Mouse (Mus musculus) naive thymus-derived CD4-positive, alpha-beta T cell, adult 2 months (primary cell): Measurements from ENCODE around the gene Map6.
A peak's percentile ranks its signal among the peaks of the same experiment; 100 is the strongest.

Experiments
- DNase-seq: peaks from one replicate; pipeline ENCODE4 v3.0.0-alpha.2; 2011; ENCODE audit warnings: low read depth

Gene Map6

DNA sequence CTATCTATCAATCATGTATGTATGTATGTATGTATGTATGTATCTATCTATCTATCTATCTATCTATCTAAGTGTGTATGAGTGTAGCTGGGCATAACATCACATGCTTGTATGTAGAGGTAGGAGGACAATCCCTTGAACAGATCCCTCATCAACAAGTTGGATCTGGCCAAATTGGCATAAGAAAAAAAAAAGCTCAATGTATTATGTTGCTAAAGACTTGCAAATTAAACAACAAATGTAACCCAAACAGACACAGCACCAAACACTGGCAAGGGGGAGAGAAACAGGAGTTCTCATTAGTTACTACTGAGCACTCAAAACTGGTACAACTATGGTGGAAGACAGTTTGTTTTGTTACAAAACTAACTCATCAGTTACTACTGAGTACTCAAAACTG is 2.6 kb upstream of the Map6 start:
- no peak for DNase-seq

DNA sequence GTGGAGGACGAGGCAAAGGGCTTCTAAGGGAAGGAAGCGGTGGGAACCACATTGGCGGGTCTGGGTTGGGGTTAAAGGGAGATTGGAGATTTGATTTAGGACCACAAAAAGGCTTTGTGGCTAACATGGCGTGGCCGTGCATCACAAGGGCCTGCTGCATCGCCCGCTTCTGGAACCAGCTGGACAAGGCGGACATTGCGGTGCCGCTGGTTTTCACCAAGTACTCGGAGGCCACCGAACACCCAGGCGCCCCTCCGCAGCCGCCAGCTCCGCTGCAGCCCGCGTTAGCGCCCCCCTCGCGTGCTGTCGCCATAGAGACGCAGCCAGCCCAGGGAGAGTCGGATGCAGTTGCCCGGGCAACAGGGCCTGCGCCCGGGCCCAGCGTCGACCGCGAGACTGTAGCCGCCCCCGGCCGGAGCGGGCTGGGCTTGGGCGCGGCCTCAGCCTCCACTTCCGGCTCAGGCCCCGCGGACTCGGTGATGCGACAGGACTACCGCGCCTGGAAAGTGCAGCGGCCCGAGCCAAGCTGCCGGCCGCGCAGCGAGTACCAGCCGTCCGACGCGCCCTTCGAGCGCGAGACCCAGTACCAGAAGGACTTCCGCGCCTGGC is 754 bp downstream of the Map6 start:
- peak; percentile 20 for DNase-seq

DNA sequence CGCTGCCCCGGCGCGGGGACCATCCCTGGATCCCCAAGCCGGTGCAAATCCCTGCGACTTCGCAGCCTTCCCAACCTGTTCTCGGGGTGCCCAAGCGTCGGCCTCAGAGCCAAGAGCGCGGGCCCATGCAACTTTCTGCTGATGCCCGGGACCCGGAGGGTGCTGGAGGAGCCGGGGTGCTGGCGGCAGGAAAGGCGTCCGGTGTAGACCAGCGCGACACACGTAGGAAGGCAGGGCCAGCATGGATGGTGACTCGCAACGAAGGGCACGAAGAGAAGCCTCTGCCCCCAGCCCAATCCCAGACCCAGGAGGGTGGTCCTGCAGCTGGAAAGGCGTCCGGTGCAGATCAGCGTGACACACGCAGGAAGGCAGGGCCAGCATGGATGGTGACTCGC is 1.3 kb downstream of the Map6 start:
- peak; percentile 16 for DNase-seq

DNA sequence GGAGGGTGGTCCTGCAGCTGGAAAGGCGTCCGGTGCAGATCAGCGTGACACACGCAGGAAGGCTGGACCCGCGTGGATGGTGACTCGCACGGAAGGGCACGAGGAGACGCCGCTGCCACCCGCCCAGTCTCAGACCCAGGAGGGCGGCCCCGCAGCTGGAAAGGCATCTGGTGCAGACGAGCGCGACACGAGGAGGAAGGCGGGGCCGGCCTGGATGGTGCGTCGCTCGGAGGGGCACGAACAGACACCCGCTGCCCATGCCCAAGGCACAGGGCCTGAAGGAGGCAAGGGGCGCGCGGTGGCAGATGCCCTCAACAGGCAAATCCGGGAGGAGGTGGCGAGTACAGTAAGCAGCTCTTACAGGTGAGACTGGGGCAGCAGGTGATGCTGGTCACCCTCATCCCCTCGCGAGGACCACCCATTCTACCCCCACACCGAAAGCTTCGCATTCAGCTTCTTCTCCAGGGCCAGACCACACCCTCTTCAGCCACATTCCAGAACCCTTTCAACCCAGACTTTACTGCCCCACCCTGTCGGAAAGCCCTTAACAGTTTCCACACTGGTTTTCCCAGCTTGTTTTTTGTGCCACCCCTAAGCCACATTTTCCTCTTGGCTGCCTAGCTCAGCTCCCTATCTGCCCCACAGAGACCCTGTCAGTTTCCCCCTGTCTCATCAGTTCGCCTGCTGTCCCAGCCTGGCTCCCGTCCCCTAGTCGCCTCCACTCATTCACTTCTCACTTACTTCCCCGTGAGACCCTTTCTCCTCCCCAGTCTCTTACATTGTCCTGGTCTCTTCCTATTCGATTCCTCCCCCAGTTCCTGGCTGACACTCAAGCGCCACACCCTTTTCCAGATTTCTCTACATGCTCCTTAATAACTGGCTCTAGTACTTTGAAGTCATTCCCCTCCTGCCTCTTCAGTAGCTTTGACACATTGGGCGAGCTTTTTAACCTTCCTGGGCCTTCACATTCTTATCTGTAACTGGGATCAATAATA is 2.0 kb downstream of the Map6 start:
- no peak for DNase-seq

DNA sequence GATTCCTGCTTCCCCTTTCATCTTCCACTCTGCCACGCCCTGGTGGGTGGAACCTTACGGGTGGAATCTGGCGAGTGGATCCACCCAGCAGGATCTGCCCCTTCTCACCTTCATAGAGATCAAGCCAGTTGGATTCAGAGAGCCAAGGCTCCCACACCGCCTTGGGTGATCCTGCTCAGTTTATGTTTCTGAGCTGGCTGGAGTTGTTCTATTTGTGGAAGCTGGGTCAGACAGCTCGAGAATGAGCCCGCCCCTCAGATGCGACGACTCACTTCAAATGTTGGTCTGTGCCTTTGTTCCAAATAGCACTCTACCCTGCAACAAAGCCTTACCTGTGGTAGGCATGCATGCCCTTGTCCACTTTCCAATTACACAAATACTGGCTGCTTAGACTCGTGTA is 4.4 kb downstream of the Map6 start:
- DNase-seq = no peak

DNA sequence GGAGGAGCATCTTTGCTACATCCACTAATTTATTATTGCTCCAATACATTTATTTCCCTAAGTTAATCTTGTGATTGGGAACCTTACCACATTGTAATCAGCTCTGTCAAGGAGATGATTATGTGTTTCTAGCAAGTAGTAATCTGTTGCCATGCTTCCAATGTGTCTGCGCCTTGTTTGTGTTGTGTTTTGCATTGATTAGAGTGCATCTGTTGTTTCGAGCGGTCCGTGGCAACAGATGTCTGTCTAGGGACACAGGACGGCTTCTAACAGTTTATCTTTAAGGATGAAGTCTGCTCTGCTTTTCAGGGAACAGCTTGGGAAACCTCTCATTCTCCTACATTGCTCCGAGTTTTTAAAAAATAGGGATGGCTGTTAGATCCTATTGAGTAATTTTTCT is 7.9 kb downstream of the Map6 start:
- no peak for DNase-seq

DNA sequence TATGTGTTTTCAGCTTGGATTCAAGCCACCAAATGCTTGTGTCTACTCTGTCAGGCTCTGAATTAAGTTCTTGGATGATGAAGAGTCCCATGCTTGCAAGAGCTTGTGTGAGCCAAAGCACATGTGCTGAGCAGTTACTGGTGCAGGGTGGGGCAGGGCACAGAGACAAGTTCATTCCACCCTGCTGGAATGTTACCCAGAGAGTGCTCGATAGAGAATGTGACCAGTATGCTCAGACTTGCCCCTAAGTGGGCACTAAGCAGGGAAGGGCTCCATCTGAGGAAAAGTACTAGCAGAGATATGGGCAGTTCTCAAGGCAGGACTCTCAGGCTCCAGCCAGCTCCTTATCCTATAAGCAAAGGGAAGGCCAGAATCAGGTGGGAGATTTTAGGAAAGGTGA is 9.4 kb downstream of the Map6 start:
- DNase-seq = no peak

DNA sequence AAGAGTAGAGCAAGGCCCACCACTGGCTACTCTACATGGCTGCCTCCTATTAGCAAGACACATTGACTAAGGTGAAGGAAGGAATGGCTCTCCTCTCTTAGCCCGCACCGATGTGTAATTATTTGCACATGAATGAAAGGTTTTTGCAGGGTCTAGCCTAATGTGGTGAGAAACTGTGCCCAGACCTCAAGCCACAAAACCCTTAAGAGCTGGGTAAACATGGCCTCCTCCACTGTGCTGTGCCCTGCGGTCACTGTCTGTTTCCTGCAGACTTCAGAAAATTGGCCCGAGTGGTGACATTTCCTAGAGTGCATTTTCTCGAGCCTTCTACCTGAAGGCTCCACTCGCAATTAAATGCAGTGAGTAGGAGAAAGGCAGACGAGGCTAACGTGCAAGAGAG is 11.1 kb downstream of the Map6 start:
- no peak for DNase-seq

DNA sequence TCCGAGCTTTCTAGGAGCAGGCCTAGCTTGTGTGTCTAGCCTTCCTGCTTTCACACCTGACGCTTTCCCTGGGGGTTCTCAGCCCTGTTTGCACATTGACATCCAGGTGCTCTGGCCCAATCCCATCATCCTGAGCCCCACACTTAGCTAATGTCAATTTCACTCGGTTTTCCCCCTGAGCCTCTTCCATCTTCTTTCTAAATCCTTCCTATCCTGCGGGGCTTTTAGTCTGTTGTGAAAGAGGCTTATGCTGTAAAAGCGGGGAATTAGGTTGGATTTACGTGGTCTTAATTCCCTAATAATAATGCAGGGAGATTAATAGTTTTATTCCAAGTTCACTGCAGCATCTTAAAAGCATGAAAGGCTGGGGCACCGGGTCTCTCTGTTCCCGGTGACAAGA is 12.3 kb downstream of the Map6 start:
- no peak for DNase-seq

DNA sequence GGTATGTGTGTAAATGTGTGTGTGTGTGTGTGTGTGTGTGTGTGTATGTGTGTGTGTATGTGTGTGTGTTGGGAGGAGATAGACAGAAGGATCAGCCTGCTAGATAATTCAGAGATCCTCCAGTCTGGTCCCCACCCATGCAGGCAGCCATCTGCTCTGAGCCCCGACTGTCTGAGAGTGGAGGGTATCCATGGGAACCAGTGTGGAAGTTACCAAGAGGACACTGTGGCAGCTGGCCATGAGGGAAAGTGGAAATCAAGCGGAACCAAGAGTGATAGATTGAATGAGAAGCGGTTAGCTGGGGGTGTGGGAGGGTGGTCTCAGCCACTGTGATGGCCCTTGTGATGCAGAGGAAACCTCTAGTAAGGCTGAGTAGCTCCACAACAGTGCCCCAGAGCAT is 20.0 kb downstream of the Map6 start:
- DNase-seq = no peak

DNA sequence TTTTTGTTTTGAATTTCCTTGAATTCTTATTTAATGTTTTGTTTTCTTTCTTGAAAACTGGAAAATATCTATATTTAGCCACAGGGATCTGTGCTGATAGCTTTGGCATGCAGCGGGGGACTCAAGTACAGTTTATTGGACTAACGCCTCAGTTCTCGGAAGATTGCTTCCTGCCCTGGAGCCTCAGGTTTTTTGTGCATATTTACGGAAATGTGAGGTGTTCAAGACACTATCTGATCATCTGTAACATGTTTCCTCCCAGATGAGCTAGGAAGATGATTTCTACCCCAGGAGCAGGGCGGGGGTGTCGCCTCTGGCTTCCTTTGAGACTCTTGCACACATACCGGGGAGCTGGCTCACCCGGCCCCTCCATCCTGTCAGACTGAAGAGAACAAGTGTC is 22.8 kb downstream of the Map6 start:
- DNase-seq = peak; percentile 41

DNA sequence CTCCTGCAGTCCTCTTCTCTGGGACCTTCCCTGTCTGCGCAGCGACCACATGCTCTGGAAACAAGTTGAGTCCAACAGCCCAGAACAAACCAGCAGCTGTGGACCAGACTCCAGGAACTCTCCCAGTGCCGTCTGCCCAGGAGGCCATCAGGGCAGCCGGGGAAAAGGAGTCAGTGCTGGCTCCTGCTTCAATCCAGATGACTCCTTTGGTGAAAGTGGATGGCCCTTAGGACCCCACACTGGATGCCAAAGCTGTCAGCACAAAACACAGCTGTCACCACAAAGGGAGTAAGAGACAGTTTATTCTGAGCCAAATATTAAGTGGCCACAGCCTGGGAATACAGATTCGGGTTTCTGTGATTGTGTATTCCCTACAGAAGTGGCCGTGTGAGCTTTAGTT is 23.7 kb downstream of the Map6 start:
- DNase-seq = no peak

DNA sequence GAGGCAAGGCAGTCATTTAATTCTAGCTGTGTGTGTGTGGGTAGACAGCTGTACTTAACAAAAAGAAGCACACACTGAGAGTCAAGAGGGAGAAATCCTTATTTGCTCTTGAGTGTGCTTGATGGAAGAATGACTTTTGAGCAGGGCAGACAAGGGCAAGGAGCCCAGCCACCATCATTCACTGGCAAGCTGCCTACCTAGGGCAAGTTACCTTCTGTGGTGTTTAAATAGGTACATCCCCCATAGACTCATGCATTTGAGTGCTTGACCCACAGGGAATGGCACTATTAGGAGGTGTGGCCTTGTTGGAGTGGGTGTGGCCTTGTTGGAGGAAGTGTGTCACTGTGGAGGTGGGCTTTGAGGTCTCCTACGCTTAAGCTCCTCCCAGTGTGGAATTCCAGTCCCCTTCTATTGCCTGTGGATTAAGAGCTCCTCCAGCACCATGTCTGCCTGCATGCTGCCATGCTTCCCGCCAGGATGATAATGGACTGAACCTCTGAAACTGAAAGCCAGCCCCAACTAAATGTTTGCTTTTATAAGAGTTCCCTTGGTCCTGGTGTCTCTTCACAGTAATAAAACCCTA is 27.0 kb downstream of the Map6 start:
- DNase-seq = no peak

DNA sequence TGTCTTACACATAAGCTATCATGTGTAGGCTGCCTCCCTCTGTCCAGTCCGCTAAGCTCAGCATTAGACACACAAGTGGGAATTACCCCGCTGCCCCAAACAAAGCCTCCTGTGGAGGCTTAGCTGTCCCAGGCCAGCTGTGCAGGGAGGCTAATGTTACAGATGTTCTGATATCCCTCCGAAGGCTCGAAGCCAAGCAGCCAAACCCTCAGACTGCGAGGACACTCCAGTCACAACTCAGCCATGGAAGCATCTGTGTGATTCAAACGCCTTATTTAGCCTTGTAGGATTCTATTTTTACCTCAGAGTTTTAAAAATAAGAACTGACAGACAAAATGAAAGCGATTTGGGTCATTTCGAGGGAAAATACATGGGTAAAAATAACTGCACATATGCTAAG is 27.9 kb downstream of the Map6 start:
- DNase-seq = no peak

DNA sequence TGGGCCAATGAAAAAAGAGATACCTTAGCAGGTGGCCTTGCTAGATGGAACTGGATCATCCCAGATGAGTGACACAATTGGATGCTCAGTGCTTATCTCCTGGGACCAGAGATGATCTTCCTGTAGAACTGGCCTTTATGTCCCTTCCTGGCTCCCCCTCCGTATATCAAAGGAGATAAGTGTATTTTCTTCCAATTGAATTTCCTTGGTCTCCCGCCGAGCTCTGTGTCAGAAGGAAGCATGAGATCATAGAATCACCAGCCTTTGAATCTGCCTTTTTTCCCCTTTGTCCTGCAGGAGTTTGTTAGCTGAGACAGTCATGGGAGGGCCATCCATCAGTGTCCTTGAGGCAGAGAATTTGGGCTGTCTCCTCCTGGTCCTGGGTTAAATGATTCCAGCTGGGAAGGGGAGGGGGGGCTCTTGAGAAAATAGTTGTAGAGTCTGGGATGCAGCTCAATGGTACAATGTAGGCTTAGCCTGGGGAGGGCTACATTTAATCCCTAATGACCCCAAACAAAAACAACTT is 33.5 kb downstream of the Map6 start:
- no peak for DNase-seq

DNA sequence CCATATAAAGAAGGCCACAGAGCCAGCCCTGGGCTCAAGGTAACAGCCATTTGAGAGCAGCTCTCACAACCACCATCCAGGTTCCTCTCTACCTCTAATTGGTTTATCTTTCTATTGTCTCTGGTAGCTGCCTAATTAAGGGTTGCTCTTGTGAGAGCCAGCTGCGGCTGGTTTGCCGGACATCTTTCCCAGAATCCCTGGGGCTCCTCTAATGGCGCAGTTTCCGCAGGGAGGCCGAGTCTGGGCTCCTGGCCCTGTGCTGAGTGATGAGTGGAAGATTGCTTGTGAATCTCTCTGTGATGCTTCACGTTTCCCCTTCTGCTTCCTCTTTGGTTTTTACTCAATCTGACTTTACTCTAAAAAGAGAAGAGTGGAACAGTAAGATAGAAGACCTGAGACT is 36.8 kb downstream of the Map6 start:
- DNase-seq = no peak

DNA sequence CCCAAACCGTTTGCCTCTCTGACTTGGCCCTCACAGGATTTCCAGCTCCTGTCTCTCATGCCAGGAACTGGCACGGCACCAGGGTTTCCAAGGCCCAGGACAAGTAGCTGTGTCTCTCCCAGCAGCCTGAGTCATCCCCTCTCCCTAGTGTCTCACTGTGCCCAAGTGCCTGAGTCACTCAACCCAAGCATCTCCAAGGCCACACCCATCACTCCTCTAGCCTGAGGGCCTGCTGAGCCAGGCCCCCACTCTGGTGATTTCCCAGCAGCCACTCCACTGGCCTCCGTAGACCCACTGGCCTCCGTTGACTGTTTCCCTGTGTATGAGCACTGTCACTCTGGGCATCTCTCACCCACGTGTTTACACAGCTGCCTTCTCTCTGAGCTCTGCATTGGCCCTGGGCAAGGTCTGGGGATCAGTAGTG is 37.7 kb downstream of the Map6 start:
- DNase-seq = no peak

DNA sequence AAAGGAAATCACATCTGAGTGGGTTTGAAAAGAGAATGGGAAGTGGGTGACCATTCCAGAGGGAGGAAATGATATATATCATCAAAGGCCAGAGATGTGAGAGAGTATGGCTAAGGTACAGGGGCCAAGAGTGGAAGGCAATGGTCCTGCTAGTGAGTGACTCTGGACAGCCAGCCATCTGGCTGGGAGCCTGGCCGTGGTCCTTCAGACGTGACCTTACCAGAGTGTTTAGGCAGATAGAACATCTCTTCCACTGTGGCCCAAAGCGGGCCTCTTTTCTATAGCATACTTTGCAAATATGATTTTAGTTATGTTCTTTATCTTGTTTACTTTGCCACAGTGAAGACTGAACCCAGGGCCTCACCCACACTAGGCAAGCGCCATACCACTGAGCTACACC is 38.4 kb downstream of the Map6 start:
- DNase-seq = no peak

DNA sequence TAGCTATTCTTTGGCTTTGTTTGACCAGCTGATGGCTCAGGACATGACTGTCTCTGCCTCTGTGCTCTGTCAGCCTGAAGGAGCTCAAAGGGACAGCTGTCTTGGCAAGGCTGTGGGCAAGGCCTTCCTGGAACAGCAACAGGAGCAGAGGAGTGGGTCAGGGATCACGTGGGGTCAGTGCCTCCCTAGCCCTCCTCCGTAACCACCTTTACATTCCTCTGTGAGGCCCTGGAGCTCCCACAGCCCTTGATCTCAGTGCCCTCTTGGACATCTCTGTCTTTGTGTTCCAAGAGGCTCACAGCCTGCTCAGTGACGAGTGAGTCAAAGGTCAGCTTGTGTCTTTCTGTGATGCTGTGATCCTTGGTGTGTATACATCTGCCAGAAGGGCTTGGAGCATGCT is 39.4 kb downstream of the Map6 start:
- no peak for DNase-seq

DNA sequence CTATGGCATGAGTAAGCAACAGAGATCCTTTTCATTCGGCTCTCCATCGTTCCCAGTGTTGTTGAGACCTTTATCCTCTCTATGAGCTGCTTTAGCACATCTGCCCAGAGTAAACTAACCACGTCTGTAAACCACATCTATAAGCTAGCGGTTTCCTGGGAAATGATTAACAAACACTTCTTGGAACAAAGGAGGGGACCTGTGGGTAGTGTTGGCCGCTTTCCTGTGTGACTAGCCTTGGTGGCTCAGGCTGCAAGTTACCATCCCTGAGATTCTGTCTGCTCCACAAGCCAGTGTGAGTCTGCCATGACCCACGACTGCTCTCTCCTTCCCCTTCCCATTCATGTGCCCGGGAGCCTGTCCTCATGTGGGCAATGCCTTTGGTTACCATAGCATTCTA is 44.2 kb downstream of the Map6 start:
- peak; percentile 34 for DNase-seq

DNA sequence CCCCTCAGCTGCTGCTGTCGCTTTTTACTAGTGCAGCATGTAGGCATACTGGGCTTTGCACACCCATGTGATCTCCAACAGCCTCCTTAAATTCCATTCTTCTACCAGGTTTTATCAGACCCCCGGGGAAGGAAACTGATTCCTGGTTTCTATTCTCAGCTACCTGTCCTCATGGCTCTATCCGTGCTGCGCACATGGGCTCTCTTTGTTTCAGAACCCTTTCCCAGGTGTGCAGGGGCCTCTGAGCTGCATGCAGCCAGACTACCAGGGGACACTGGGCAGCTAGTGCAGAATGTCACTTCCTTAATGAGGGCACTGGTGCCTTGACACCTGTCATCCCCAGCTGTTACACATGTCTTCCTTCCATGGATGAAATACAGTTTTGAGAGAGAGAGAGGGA is 44.8 kb downstream of the Map6 start:
- DNase-seq = no peak

DNA sequence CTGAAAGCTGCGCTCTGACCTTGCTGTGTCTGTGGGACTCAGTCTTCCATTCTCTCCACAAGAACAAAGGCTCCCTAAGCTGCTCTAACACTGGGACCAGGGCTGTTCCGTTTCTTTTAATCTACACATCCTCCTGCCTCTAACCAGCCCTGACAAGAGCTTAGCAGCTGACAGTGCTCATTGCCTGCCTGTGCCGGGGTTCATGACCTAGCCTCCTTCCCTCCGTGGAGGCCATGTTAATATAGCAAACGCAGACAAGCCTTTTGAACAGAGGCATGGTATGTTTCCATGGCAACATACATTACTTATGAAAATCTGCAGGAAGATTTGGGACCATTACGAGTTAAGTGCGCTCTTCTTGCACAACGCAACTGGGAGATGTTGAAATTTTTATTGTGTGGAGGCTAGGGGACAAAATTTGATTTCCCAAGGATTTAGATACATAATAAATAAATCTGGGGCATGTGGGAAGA is 45.5 kb downstream of the Map6 start:
- DNase-seq = no peak

DNA sequence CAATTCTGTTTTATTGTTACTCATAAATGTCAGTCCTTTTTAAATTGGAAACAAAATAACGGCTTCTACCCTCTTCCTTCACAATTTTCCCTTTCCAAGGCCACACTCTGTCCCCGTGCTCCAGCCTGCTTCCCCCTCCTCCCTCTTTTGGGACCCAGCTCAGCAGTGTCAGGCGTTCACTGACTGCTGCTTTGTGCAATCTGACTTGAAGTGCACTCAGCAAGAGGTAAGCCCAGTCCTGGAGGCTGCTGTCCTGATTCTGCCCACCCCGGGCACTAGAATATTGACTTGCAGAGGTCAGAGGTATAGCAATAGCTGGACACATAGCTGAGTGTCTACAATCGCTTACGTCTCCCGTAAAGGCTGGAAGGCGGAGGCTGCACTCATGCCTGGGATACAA is 46.0 kb downstream of the Map6 start:
- no peak for DNase-seq
